Mouse (Mus musculus) stomach, embryonic 16.5 days (tissue): ENCODE measurements around the gene Cdcp1. TPM values are rescaled to one million over a fixed set of nuclear protein-coding genes. Genes with fewer than 3 reads are reported as not detected.

Source experiments
- ATAC-seq: fragments of 200-750 bp; cut with Nextera tagmentation; 2 replicates; pipeline ENCODE4 v1.8.0; 2017; ENCODE audit warnings: moderate number of reproducible peaks, moderate TSS enrichment; ENCODE audit not compliant: insufficient read depth, low FRiP score
- H3K27ac ChIP-seq: fragments of 300-500 bp; sonication (generic); 2 replicates; pipeline ENCODE4 v1.5.1; 2014; ENCODE audit warnings: low read length
- H3K27me3 ChIP-seq: fragments of 300-500 bp; sonication (generic); 2 replicates; pipeline ENCODE4 v1.6.1; 2014; ENCODE audit warnings: low read length, control low read depth, mixed read lengths; ENCODE audit not compliant: control insufficient read depth, insufficient read depth
- H3K36me3 ChIP-seq: fragments of 300-500 bp; sonication (generic); 2 replicates; pipeline ENCODE4 v1.6.1; 2014; ENCODE audit warnings: low read length; ENCODE audit not compliant: control insufficient read depth, insufficient read depth
- H3K4me1 ChIP-seq: fragments of 300-500 bp; sonication (generic); 2 replicates; pipeline ENCODE4 v1.6.1; 2014; ENCODE audit warnings: low read length, control low read depth, mixed read lengths; ENCODE audit not compliant: control insufficient read depth, insufficient read depth
- H3K4me2 ChIP-seq: fragments of 300-500 bp; sonication (generic); 2 replicates; pipeline ENCODE4 v1.6.1; 2014; ENCODE audit warnings: low read depth, low read length, mixed read lengths
- H3K4me3 ChIP-seq: fragments of 300-500 bp; sonication (generic); replicated peaks from 2 replicates; pipeline ENCODE4 v1.5.1; 2014; ENCODE audit warnings: mild to moderate bottlenecking, low read length
- H3K9ac ChIP-seq: fragments of 300-500 bp; sonication (generic); 2 replicates; pipeline ENCODE4 v1.6.1; 2014; ENCODE audit warnings: low read length
- H3K9me3 ChIP-seq: fragments of 300-500 bp; sonication (generic); replicated peaks from 2 replicates; pipeline ENCODE4 v1.6.1; 2016; ENCODE audit warnings: low read length, control low read depth; ENCODE audit not compliant: control insufficient read depth
- WGBS: fragments of 180-500 bp; shearing (Covaris S2); extraction: QIAGEN DNeasy Blood & Tissue Kit; methylation state at CpG from one replicate; pipeline ENCODE4 v1.1.7; 2014; 5-methylcytosine and 5-hydroxymethylcytosine counted together
- polyA plus RNA-seq: library from polyadenylated mRNA; unstranded; fragments of >200 nt; fragmentation: Nextera tagmentation; extraction: Ambion mirVana; gene quantifications from 2 replicates; pipeline ENCODE4 v1.2.1, GENCODE M21; 2015

Cdcp1 gene
- polyA plus RNA-seq, 1 experiment from 2014 or later, result 14.5 TPM

GRCm38 (mm10) chr9:123124413-123124981 is 91.3 kb downstream of the Cdcp1 start:
- ATAC-seq, result no peak

GRCm38 (mm10) chr9:123123571-123124412 is 92.0 kb downstream of the Cdcp1 start:
- Histone ChIP-seq H3K4me1 (no peaks in the 10 kb centered on the region), H3K27ac (peak overlapping the region; percentile 68; the same call in 1 of the 2 replicates), H3K9ac (no peak overlapping the region), H3K36me3 (peaks cover 22% of the 10 kb centered on the region), H3K4me3 (no peak overlapping the region), H3K4me2 (no peak overlapping the region), H3K27me3 (no peaks in the 10 kb centered on the region), H3K9me3 (no peaks in the 10 kb centered on the region)
- WGBS, result 85% methylated on average over 6 of the region's 6 CpGs
- no peak for ATAC-seq

More at GRCm38 (mm10) chr9:123124413-123124981, 91.3 kb downstream of the Cdcp1 start:
- no peak overlapping the region for H3K4me3 ChIP-seq
- peak overlapping the region; percentile 18; the same call in 1 of the 2 replicates for H3K27ac ChIP-seq
- H3K27me3 ChIP-seq, result no peaks in the 10 kb centered on the region
- no peaks in the 10 kb centered on the region for H3K4me1 ChIP-seq
- WGBS, result 82% methylated on average over 2 of the region's 2 CpGs
- H3K9me3 ChIP-seq, result no peaks in the 10 kb centered on the region
- H3K9ac ChIP-seq, result no peak overlapping the region
- no peak overlapping the region for H3K4me2 ChIP-seq
- H3K36me3 ChIP-seq, result peaks cover 19% of the 10 kb centered on the region

- no peaks in the 10 kb centered on the region for H3K27me3 ChIP-seq
- H3K27ac ChIP-seq, result no peak overlapping the region
- H3K9me3 ChIP-seq, result no peaks in the 10 kb centered on the region
- H3K9ac ChIP-seq, result no peak overlapping the region
- no peaks in the 10 kb centered on the region for H3K4me1 ChIP-seq
- no peak overlapping the region for H3K4me3 ChIP-seq
- H3K4me2 ChIP-seq, result no peak overlapping the region
- peaks cover 22% of the 10 kb centered on the region for H3K36me3 ChIP-seq
- 96% methylated on average over 3 of the region's 3 CpGs for WGBS
- ATAC-seq, result no peak
Measured at GRCm38 (mm10) chr9:123123017-123123416, 92.8 kb downstream of the Cdcp1 start.

Other genes with a start within 250 kb of the Cdcp1 start
- 18.7 and 20.7 TPM in 2 replicates for gene Tmem42, start 194.7 kb downstream of the Cdcp1 start, polyA plus RNA-seq
- 0.48 and 0.50 TPM in 2 replicates for gene Tgm4, start 181.3 kb downstream of the Cdcp1 start, polyA plus RNA-seq
- 73.4 and 78.5 TPM in 2 replicates for gene Zdhhc3, start 102.8 kb downstream of the Cdcp1 start, polyA plus RNA-seq
- 112 and 125 TPM in 2 replicates for gene Exosc7, start 102.8 kb downstream of the Cdcp1 start, polyA plus RNA-seq
- gene Clec3b, start 65.1 kb downstream of the Cdcp1 start, polyA plus RNA-seq, result 1.8 and 2.5 TPM in 2 replicates
- gene Tmem158, start 44.7 kb upstream of the Cdcp1 start, polyA plus RNA-seq, result 4.1 and 4.4 TPM in 2 replicates
- 790 and 882 TPM in 2 replicates for gene Lars2, start 150.9 kb upstream of the Cdcp1 start, polyA plus RNA-seq